Mouse (Mus musculus): ENCODE data around the gene Gm10378. TPM values are rescaled to one million over a fixed set of nuclear protein-coding genes. Genes with fewer than 3 reads are reported as not detected.
"Not testable (repeated sequence)": the region's sequence is repeated elsewhere in the genome, so short reads cannot be mapped to it uniquely, and the experiment has no call there.

Gm10378 gene
- not detected in 2 replicates for polyA plus RNA-seq (2015; fragmentation: Nextera tagmentation; extraction: Ambion mirVana)

DNA sequence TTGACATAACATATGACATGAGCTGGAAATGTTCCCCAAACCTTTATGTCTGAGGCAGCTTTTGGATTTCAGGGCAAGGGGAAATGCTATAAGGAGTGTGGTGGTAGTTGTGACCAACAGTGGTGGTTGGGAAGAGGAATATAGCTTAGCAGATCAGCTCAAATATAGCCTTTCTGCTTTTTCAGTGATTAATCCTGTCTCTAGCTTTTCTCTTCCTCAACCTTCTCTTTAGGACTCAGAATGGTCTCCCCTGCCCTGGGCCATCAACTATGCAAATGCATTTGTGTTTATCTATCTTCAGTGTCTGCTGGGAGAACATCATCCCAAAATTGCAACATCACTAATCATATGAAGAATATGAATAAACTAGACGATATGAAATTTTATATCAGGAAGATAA, at the start of gene Gm10378:
TSS of gene Gm10378 (plus strand) at position 301 of the 400 bp plus-strand sequence.
- H3K27me3 ChIP-seq; H3K36me3 ChIP-seq; H3K4me1 ChIP-seq; H3K27ac ChIP-seq; H3K4me2 ChIP-seq; ATAC-seq (ENCODE audit: insufficient number of reproducible peaks, insufficient read depth, low FRiP score, low TSS enrichment, low read depth); H3K4me3 ChIP-seq; H3K9me3 ChIP-seq; H3K9ac ChIP-seq: not testable (repeated sequence)
- WGBS: no CpG with 5 or more reads among the region's 1 CpGs

- not testable (repeated sequence) for H3K4me1 ChIP-seq; H3K9ac ChIP-seq; H3K27me3 ChIP-seq; H3K9me3 ChIP-seq; H3K36me3 ChIP-seq; H3K4me3 ChIP-seq; H3K4me2 ChIP-seq; ATAC-seq (ENCODE audit: insufficient number of reproducible peaks, insufficient read depth, low FRiP score, low TSS enrichment, low read depth); H3K27ac ChIP-seq
- WGBS: 86% methylated on average over 1 of the region's 2 CpGs
These were observed 13.9 kb upstream of the Gm10378 start, which contains the start of gene Gm3633 for GRCm38 (mm10) chr14:42641817-42642216. Gm3633 (minus strand) TSS chr14:42641917.

Small RNAs within 50 kb of the gene (microRNA-seq; reads per million reads assigned to microRNA genes)
- gene Gm23620 (not detected), gene Gm25228 (not detected)

Other genes with a start within 250 kb of the Gm10378 start
- not detected in 2 replicates for gene Gm8005, start 216.3 kb upstream of the Gm10378 start, polyA plus RNA-seq (2015; fragmentation: Nextera tagmentation; extraction: Ambion mirVana)
- not detected in 2 replicates for gene Gm8011, start 192.1 kb upstream of the Gm10378 start, polyA plus RNA-seq (2015; fragmentation: Nextera tagmentation; extraction: Ambion mirVana)
- gene Gm8020, start 153.6 kb upstream of the Gm10378 start, polyA plus RNA-seq (2015; fragmentation: Nextera tagmentation; extraction: Ambion mirVana): not detected in 2 replicates
- not detected in 2 replicates for gene Gm8024, start 131.7 kb upstream of the Gm10378 start, polyA plus RNA-seq (2015; fragmentation: Nextera tagmentation; extraction: Ambion mirVana)
- not detected in 2 replicates for gene Gm17124, start 56.1 kb upstream of the Gm10378 start, polyA plus RNA-seq (2015; fragmentation: Nextera tagmentation; extraction: Ambion mirVana)
- gene Gm3633, start 14.0 kb upstream of the Gm10378 start, polyA plus RNA-seq (2015; fragmentation: Nextera tagmentation; extraction: Ambion mirVana): not detected in 2 replicates
- not detected in 2 replicates for gene Gm3015, start 112.9 kb downstream of the Gm10378 start, polyA plus RNA-seq (2015; fragmentation: Nextera tagmentation; extraction: Ambion mirVana)
- not detected in 2 replicates for gene Gm10377, start 142.0 kb downstream of the Gm10378 start, polyA plus RNA-seq (2015; fragmentation: Nextera tagmentation; extraction: Ambion mirVana)
- not detected in 2 replicates for gene Gm21977, start 197.5 kb downstream of the Gm10378 start, polyA plus RNA-seq (2015; fragmentation: Nextera tagmentation; extraction: Ambion mirVana)

All from embryonic facial prominence, embryonic 13.5 days (tissue).